Mouse (Mus musculus): ENCODE results near the gene Slc25a33. TPM values are rescaled to one million over a fixed set of nuclear protein-coding genes. Genes with fewer than 3 reads are reported as not detected.

The Slc25a33 gene
- polyA plus RNA-seq, 1 experiment = 16.8 TPM

DNA sequence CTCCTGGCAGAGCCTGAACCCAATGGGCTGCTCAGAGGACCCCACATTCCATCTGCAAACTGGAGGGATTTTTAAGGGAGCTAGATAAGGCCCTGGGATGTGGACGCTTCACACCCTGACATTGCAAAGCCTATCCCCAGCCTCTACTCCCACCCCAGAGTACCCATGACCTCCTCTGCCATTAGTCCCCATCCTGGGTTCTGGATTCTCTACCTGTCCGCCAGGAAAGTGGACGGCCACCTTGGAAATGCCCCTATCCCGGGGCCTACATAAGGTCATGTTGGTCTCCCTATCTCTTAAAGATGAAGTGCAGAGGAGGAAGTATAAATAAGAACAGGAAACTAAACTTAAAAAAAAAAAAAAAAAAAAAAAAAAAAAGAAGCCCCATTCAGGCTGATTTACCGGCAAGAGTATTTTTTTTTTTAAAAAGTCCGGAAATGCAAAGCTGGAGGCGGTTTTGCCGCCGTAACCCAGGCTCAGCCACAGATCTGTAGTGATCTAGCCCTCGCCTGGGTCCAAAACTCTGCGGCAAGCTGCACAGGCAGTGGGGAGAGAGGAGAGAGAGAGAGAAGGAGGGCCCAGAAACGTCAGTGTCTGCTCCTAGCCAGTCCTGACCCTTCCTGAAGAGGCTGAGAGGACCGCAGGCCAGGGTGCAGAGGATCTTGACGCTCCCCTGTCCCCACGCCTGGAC lies 76.4 kb downstream of the Slc25a33 start:
- Histone ChIP-seq H3K27me3 (replicated peaks; ENCODE audit: control insufficient read depth, insufficient read depth, low read length) (no peaks in the 10 kb centered on the region), H3K4me1 (ENCODE audit: control insufficient read depth, insufficient read depth, low read length) (peaks cover 7% of the 10 kb centered on the region; the same call in 1 of the 2 replicates), H3K27ac (ENCODE audit: insufficient read depth, low read depth, low read length) (peak overlapping the region; percentile 2; the same call in 1 of the 2 replicates), H3K36me3 (ENCODE audit: control insufficient read depth, insufficient read depth, low read length) (no peaks in the 10 kb centered on the region), H3K4me3 (ENCODE audit: insufficient read depth, low read depth, low read length) (peak overlapping the region; percentile 61)
- TF ChIP-seq POLR2A (IDR thresholded peaks at IDR 0.05; ENCODE audit: low read depth, low read length) (no peak), CTCF (conservative IDR thresholded peaks at IDR 0.05; ENCODE audit: insufficient read depth, insufficient read length, low read depth, low read length) (no peak)
- no peak for DNase-seq
- WGBS = 44% methylated on average over 15 of the region's 15 CpGs

DNA sequence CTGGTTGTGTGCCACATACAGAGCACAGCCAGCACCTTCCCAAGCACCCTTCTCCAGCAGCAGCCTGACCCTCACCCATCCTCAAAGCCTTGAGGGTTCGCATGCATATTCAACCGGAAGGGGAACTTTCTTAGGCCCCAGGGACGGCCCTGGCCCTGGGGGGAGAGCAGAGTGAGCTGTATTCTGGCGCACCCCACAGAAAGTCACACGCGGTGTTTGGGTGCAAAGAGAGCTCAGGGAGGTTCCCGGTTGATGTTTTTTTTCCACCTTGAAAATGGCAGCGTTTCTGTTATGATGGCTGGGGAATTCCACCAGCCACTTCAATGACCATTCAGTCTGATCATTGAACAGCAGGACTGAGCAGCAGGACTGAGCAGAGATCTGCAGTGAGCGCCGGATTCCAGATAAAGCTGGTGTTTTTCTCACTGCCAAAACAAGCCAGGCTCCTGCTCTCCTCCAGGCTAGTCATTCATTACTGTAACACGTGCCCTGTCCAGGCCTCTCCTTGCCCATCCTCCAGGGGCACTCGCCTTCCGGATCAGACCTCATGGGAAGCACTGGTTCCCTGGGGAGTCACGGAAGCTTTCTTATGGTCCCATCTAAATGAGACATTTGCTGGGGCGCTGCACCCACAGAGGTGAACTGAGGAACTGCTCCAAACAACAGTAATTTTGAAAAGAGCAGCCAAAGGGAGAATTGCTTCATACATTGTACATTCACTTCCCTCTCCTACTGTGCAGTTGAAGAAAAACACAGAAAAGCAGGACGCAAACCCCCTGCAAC lies 77.7 kb downstream of the Slc25a33 start:
- Histone ChIP-seq H3K4me1 (ENCODE audit: control insufficient read depth, insufficient read depth, low read length) (peaks cover 7% of the 10 kb centered on the region; the same call in 1 of the 2 replicates), H3K27me3 (replicated peaks; ENCODE audit: control insufficient read depth, insufficient read depth, low read length) (no peaks in the 10 kb centered on the region), H3K27ac (ENCODE audit: insufficient read depth, low read depth, low read length) (no peak overlapping the region), H3K4me3 (ENCODE audit: insufficient read depth, low read depth, low read length) (no peak overlapping the region), H3K36me3 (ENCODE audit: control insufficient read depth, insufficient read depth, low read length) (no peaks in the 10 kb centered on the region)
- DNase-seq = peak; percentile 79
- TF ChIP-seq POLR2A (IDR thresholded peaks at IDR 0.05; ENCODE audit: low read depth, low read length) = no peak
- TF ChIP-seq CTCF (conservative IDR thresholded peaks at IDR 0.05; ENCODE audit: insufficient read depth, insufficient read length, low read depth, low read length) = no peak
- WGBS = 27% methylated on average over 16 of the region's 16 CpGs

Other genes starting within 250 kb of the Slc25a33 start
- 44.9 and 46.3 TPM in 2 replicates for gene Clstn1, start 187.8 kb downstream of the Slc25a33 start, polyA plus RNA-seq (2012; rRNA removed)
- gene Pik3cd, start 71.7 kb downstream of the Slc25a33 start, polyA plus RNA-seq (2012; rRNA removed) = 3.1 and 7.2 TPM in 2 replicates
- 34.2 and 37.5 TPM in 2 replicates for gene Tmem201, start 36.2 kb downstream of the Slc25a33 start, polyA plus RNA-seq (2012; rRNA removed)
- gene Spsb1, start 180.8 kb upstream of the Slc25a33 start, polyA plus RNA-seq (2012; rRNA removed) = 6.5 and 6.7 TPM in 2 replicates
- 137 and 161 TPM in 2 replicates for gene H6pd, start 234.7 kb upstream of the Slc25a33 start, polyA plus RNA-seq (2012; rRNA removed)

Data from kidney, adult 2 months (tissue).